Mouse (Mus musculus): ENCODE measurements at regions not wholly inside any gene's neighbourhood (a gene's known extent, or its start where the extent isn't known, plus 50 kb on each side); places are given as distances from the start of the nearest gene placed in this dataset.
"Not testable (repeated sequence)": the region's sequence is repeated elsewhere in the genome, so short reads cannot be mapped to it uniquely, and the experiment has no call there.

GRCm38 (mm10) chr10:27761402-27761801 lies 141.8 kb upstream of the Lama2 start:
- DNase-seq: peak; percentile 14 to 59
- intact Hi-C loops (cut with DNase I): loop anchor here (10.0 kb wide), 1 partner anchor 1083 kb away; no protein-coding TSS in a partner anchor

GRCm38 (mm10) chr10:27802368-27802767 lies 182.8 kb upstream of the Lama2 start:
- intact Hi-C loops (cut with DNase I): no loop called here
- DNase-seq: no peak

GRCm38 (mm10) chr10:27809539-27809938 lies 190.0 kb upstream of the Lama2 start:
- DNase-seq: peak; percentile 1 to 4
- intact Hi-C loops (cut with DNase I): no loop called here

- intact Hi-C loops (cut with DNase I); DNase-seq: not testable (repeated sequence)
Observed at GRCm38 (mm10) chr10:27825671-27826070, 206.1 kb upstream of the Lama2 start.

GRCm38 (mm10) chr10:27828346-27828745 lies 208.8 kb upstream of the Lama2 start:
- intact Hi-C loops (cut with DNase I): no loop called here
- DNase-seq: no peak

GRCm38 (mm10) chr10:27838666-27839065 lies 219.1 kb upstream of the Lama2 start:
- no peak for DNase-seq
- intact Hi-C loops (cut with DNase I): no loop called here

- intact Hi-C loops (cut with DNase I): no loop called here
- no peak for DNase-seq
Observed at GRCm38 (mm10) chr10:27841042-27841709, 221.6 kb upstream of the Lama2 start.

- intact Hi-C loops (cut with DNase I): no loop called here
- peak in 1 of 2 experiments; percentile 9 for DNase-seq
Observed at GRCm38 (mm10) chr10:27843010-27843409, 223.5 kb upstream of the Lama2 start.

GRCm38 (mm10) chr10:27863625-27864024 lies 211.0 kb upstream of the Ptprk start:
- no peak for DNase-seq
- intact Hi-C loops (cut with DNase I): no loop called here

GRCm38 (mm10) chr10:27880867-27881266 lies 193.8 kb upstream of the Ptprk start:
- intact Hi-C loops (cut with DNase I): no loop called here
- no peak for DNase-seq

GRCm38 (mm10) chr10:27891778-27892512 lies 182.7 kb upstream of the Ptprk start:
- intact Hi-C loops (cut with DNase I): no loop called here
- DNase-seq: no peak

- no peak for DNase-seq
- intact Hi-C loops (cut with DNase I): no loop called here
Observed at GRCm38 (mm10) chr10:27916406-27916805, 158.2 kb upstream of the Ptprk start.

GRCm38 (mm10) chr10:27927266-27927665 lies 147.4 kb upstream of the Ptprk start:
- intact Hi-C loops (cut with DNase I): no loop called here
- no peak for DNase-seq

GRCm38 (mm10) chr10:27942136-27942535 lies 132.5 kb upstream of the Ptprk start:
- intact Hi-C loops (cut with DNase I): no loop called here
- no peak for DNase-seq

GRCm38 (mm10) chr10:27949127-27949526 lies 125.5 kb upstream of the Ptprk start:
- no peak for DNase-seq
- intact Hi-C loops (cut with DNase I): no loop called here

GRCm38 (mm10) chr10:27968202-27968601 lies 106.4 kb upstream of the Ptprk start:
- no peak for DNase-seq
- intact Hi-C loops (cut with DNase I): no loop called here

GRCm38 (mm10) chr10:27984047-27984446 lies 90.6 kb upstream of the Ptprk start:
- DNase-seq: no peak
- intact Hi-C loops (cut with DNase I): no loop called here

GRCm38 (mm10) chr10:27985068-27985467 lies 89.6 kb upstream of the Ptprk start:
- no peak for DNase-seq
- intact Hi-C loops (cut with DNase I): loop anchor here (5.0 kb wide), 1 partner anchor 87 kb away; the partner anchor contains the start of gene Ptprk

GRCm38 (mm10) chr10:27987026-27987425 lies 87.6 kb upstream of the Ptprk start:
- intact Hi-C loops (cut with DNase I): loop anchor here (5.0 kb wide), 1 partner anchor 85 kb away; the partner anchor contains the start of gene Ptprk
- DNase-seq: no peak

GRCm38 (mm10) chr10:27988066-27988465 lies 86.6 kb upstream of the Ptprk start:
- peak; percentile 15 to 30 for DNase-seq
- intact Hi-C loops (cut with DNase I): loop anchor here (5.0 kb wide), 1 partner anchor 84 kb away; the partner anchor contains the start of gene Ptprk

GRCm38 (mm10) chr10:27990359-27991056 lies 84.1 kb upstream of the Ptprk start:
- peak; percentile 25 to 35 for DNase-seq
- intact Hi-C loops (cut with DNase I): no loop called here

GRCm38 (mm10) chr10:27991057-27991365 lies 83.6 kb upstream of the Ptprk start:
- DNase-seq: no peak
- intact Hi-C loops (cut with DNase I): no loop called here
